Mouse (Mus musculus): ENCODE results near the gene Ldah.
A peak's percentile ranks its signal among the peaks of the same experiment; 100 is the strongest.

Gene Ldah

DNA sequence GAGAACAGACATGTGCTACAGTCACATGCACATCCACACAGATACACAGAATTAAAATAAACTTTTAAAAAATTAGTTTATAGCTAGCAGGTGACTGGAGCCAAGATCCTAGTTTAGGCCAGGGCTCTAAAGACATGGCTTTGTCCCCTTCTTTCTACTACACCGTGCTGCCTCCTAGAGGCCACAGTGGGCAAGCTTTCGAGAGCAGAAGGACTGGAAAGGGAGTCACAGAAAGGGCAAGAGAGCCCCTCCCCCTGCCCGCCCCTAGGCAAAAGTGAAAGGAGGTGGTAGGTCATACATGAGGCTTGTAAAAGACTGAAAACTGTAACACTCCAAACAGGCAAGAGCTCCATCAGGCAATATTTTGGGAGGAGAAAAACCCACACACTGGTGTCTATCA lies 80.1 kb downstream of the Ldah start:
- DNase-seq: no peak

DNA sequence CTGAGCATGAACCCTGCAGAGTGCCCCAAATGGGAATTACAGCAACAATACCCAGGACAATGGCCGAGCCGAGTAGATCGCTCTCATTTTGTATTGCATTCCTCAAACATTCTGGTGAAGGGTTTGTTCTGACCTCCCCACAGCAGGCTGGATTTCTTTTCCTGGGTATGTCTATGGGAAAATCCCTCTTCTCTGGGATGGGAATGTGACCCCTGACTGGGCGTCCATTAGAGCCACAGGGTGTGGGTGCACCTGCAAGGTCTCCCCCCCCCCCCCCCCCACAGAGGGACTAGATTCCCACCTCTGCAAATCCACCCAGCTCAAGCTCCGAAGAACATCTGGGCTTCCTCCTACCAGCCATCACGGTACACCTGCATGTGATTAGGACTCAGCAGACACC lies 81.2 kb downstream of the Ldah start:
- DNase-seq: no peak

DNA sequence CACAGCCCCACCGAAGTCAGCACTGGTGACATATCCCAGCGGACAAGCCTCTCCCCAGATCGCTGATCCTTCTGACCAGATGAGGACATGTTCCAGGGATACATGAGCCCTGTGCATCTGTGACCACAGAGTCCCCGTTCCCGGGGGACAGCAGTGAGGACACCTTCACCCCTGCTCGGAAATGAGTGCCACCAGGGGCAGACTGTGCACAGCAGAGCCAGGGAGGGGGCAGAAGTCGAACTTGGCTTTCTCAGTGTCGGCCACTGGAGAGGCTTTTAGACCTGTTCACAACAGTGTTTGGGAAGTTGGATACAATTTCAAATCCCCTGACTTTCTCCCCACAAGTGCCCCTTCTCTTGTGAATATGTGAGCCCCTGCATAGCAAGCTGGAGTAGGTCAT lies 81.6 kb downstream of the Ldah start:
- DNase-seq: no peak

DNA sequence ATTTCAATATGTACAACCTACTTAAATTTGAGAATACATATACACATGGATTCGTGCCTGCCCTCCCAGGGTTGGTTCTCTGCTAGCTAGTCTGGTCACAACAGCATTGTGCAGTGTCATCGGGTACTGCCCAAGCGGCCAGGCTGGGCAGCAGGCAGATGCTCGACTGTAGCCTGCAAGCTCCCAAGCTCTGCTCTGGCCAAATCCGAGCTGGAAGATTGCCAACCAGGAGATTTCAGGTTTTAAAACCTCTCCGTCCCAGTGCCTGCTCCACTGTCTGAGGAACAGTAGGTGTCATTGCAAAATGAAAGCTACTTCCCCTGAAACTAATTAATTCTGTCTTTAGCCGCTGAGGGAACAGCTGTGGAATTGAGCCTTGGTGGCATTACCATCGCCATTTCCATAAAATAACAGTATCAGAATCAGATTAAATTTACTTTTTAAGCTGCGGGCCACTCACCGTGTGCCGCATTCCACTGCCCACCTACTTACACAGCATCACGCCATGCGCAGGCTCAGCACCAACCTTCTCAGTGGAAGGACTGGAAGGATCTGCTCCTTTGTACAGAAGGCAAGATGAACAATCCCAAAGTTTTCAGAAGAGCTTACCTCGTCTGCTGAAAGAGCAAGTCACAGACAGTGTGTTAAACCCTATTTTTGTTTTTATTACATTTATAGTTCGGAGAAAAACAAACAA lies 83.4 kb downstream of the Ldah start:
- no peak for DNase-seq

DNA sequence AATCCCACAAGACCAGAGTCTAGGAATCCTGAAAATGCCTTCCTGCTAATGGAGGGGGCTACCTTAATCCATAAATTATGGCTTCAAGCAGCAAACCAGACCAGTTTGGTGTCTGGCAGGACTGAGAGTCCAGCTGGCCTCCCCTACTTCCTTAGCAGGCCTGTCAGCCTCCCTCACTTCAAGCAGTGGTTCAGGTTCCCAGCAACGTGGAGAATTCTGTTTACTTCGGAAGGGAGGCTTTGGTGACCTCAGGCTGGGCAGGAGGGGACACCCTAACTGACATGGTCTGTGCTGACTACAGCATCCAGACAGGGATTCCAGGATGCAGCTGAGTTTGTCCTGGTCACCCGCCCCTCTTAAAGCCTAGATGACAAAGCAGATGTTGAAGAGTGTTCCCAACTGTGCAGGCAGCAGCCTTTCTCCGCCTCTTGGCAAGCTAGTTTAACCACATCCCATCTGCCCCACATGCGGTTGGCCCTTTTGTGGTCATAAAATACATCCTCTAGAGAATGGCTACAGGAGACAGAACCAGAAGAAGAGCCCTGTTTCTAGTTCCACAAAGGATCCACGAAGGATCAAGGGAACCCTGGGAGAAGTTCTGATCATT lies 87.5 kb downstream of the Ldah start:
- DNase-seq: no peak

DNA sequence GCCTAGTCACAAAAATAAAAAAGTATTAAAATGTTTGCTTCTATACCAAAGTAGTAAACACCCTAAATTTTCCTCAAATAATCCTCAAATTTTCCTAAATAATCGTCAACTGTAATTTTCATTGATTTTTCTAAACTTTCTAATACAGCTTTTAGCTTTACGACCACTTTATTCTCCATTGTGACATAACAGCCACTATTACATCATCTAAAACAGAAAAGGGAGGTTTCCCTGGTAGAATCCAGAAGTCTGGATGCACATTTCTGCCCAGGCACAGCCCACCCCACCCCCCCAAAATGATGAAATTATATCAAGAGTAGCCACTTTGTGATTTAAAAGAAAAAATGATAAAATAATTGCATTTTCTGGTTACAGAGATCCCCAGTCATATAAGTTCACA lies 88.2 kb downstream of the Ldah start:
- no peak for DNase-seq

DNA sequence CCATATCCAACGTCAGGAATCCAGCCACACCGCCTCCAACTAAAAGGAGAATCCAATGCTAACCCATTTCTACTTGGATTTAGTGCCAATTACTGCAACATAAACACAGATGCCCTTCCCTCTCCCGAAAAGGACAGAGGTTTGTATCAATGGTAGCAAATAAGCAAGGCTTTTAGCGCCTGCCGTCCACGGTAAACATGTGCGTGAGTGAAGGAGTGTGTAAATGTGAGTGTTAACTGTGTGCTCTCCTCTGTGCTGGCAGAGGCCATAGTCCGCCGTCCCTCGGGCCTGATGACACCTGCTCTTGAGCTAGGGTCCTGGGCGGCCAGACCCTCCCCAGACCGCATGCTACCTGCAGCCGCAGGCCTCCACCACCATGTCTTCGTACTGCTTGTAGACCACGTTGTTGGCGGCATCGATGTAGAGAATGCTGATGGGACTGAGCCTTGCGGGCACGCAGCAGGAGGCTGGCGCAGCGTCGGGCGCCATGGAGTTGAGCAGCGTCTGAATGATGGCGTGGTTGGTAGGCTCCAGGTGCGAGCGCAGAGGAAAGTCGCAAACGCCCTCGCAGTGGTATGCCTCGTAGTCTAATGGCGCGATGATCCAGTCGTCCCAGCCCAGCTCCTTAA lies 89.8 kb downstream of the Ldah start:
- no peak for DNase-seq

GRCm38 (mm10) chr12:8298361-8299142 lies 90.6 kb downstream of the Ldah start:
- no peak for DNase-seq

DNA sequence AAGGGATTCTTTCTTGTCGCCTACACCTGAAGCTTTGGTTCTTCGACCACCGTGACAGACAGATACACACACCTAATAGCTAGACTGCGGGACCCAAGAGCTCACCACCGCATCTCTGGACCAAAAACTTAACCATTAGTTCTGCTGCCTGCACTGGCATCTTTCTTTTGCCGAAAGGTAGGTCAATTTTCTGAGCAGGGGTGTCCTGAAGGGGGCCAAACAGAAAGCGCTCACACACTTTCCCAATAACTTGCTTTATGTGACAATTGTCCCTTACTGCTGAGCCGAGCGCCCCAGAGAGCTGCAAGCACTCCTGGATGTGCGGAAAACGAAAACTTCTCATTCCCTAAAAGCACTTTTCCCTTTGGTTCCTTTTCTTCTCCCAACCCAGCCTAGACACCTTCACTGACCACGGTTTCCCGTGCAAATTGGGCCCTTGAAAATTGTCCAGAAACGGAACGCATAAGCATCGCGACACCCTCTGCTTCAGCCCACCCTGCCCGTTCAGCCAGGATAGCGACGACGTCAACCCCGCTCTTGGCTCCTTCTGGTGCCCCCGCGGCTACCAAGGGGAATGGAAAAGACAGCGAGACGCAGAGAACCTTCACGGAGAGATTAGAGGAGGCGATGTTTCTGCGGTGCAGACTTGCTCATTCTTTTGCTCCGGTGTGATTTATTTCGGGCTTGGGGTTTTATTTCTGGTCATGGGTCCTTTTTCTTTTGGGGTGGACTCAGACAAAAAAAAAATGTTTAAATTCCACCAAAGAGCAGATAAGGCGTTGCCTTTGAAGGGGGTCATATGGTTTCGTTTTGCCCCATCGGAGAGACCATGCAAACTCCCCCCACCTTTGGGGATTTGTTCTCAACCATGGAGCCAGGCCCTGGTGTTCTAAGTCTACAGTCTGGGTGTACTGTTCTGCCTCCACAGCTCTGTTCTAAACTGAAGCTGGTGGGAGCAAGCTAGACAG lies 91.5 kb downstream of the Ldah start:
- DNase-seq: no peak

- no peak for DNase-seq
These were observed 92.2 kb downstream of the Ldah start for GRCm38 (mm10) chr12:8300111-8300480.

DNA sequence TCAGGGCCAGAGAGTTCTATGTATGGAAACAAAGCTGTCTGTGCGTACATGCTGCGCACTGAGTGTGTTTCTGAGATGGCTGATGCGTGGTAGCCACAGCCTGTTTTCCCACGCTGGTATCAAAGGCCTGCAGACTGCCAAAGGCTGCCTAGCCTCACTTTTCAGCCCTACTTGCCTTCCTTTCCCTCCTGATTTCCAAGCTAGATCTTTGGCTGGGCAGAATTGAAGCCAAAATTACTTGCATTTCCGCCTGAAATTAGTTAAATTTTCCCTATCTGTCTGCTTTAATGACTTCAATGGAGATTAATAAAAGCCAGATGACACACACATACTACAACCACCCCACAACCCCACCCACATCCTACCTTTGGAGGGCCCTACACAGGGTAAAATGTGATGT lies 92.6 kb downstream of the Ldah start:
- DNase-seq: no peak

DNA sequence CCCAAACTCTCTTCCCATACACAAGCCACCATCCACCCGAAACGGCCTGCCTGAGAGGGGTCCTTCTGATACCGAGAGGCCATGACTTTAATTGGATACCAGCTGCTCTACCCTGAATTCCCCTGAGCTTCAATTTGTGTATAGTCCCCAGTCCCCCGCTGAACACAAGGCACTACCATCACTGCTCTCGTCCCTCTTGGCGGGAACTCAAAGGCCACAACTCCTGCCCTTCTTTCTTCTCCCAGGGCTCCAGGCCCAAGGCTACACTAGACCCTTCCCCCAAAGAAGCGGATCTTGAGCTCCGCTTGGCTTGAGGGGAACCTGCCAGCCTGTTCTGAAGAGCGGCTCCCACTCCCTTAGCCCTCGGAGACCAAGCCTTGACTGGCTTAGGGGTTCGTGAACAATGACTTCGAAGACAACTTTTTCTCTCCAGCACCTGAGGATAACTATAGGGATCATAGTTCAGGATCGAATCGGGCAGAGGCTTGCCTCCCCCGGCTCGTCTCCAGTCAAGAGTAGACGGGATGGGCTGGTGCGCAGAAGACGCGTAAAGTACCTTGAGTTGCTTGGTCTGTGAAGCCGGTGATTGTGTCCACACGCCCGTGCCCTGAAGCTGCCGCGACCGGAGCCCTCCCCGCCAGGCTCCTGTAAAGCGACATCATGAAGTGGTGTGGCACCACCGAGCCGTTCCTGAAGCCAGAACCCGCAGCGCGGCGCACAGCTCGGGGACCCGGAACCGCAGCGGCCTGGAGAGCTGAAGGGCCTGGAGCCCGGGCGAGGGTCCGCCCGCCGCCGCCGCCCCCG lies 93.3 kb downstream of the Ldah start:
- DNase-seq: no peak

DNA sequence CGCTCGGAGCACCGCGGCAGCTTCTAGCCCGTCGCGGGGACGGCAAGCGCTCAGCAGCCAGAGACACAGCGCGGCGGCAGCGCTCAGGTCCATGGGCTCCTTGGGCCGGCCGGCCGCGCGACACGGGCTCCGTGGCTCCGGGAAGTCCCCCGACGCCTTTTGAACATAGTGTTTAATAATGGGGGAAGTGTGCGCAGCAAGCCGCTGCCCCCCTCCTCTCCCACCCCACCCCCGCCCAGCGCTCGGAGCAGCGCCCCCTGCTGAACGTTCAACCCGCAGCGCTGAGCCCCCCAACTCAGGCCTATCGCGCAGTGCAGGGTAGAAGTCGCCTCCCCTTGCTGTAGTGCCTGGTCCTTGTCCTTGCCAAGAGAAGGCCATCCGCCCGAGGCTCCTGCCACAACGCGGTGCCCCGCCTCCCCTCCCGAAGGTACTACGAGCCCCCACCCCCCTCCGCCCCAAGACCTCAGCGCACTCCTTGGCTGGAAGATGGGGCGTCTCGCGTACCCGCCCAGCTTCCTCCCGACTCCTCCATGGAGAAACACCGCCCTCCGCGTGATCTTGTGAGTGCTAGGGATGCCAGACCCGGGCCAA lies 94.0 kb downstream of the Ldah start, which contains the start of gene Gdf7:
TSS of gene Gdf7 (minus strand) at position 114 of the 591 bp plus-strand sequence.
- no peak for DNase-seq

- no peak for DNase-seq
These were observed 97.4 kb downstream of the Ldah start for GRCm38 (mm10) chr12:8305258-8305657.

- DNase-seq: peak; percentile 38
These were observed 98.5 kb downstream of the Ldah start for GRCm38 (mm10) chr12:8306432-8306831.

DNA sequence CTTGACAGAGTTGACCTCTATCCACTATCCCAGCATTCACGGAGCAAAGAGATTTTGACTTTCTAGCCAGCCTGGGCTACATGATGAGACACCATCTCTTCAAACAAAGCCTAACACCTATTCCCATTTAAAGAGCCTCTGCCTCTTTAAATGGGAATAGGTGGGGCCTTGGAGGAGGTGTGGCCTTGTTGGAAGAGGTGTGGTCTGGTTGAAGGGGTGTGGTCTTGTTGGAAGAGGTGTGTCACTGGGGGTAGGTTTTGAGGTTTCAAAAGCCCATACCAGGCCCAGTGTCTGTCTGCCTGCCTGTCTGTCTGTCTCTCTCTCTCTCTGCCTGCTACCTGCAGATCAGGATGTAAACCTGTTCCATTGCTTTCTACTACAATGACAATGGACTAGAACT lies 99.0 kb downstream of the Ldah start:
- no peak for DNase-seq

- no peak for DNase-seq
These were observed 103.1 kb downstream of the Ldah start for GRCm38 (mm10) chr12:8310992-8311391.

- no peak for DNase-seq
These were observed 104.4 kb downstream of the Ldah start for GRCm38 (mm10) chr12:8312266-8312665.

DNA sequence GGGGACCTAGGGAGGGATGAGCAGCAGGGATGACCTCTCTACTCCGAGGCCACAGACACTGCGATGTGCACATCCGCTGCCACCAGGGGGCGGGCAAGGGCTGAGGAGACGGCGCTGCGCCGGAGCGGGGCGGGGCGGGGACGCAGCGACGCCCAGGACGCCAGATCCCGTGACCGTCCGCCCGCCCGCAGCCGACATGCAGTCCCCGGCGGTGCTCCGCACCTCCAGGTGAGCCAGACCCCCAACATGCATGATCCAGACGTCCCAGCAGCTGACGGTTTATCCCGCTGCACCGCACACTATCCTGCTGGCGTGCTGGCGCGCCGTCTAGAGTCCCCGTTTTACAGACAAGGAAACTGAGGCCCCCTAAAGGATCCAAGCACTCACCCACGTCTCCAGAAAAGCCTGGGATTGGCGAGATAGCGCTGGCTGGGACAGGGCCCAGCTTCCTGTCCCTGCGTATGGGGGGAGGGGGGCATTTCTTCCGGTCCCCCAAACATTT lies 105.4 kb downstream of the Ldah start, which contains the start of gene Hs1bp3:
TSS of gene Hs1bp3 (plus strand) at position 163 of the 502 bp plus-strand sequence.
- peak; percentile 70 for DNase-seq

DNA sequence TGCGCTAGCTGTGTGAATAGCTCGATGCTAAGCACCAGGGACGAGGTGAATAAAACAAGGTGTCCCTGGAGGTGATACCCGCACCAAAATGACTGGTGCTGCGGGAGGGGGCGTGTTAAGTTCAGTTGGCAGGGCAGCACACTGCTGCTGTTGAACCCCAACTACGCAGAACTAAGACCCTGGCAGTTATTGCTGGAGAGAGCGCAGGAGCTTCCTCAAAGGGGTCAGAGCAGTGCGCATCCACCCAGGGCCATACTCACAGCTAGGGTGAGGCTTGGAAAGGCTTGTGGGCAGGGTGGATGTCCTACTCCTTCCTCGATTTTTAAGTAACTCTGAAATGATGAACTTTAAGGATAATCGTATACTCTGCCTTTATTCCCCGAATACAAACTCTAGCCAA lies 105.9 kb downstream of the Ldah start:
- no peak for DNase-seq

- DNase-seq: no peak
These were observed 108.6 kb downstream of the Ldah start for GRCm38 (mm10) chr12:8316541-8316940.
